Mouse (Mus musculus) monocyte, adult 59 days (primary cell): ENCODE results near the gene Prdx1. TPM values are rescaled to one million over a fixed set of nuclear protein-coding genes. Genes with fewer than 3 reads are reported as not detected.

ENCODE experiments used
- total RNA-seq, 2 experiments: library from RNA; stranded (reverse); gene quantifications; one replicate each; pipeline ENCODE4 v1.2.4; 2023

The Prdx1 gene
- 100 to 1,000 TPM; 290 to 366 TPM for total RNA-seq

GRCm38 (mm10) chr4:116685402-116686061, at the start of gene Prdx1:
Gene Prdx1, plus strand, starts transcription at chr4:116685544.

GRCm38 (mm10) chr4:116650924-116651796, 34.2 kb upstream of the Prdx1 start, which contains the start of gene Akr1a1:
Gene Akr1a1, minus strand, starts transcription at chr4:116651680.

GRCm38 (mm10) chr4:116708201-116708764, 22.9 kb downstream of the Prdx1 start, which contains the start of the genes Mmachc and Ccdc163:
Gene Mmachc, minus strand, starts transcription at chr4:116708406.
Gene Ccdc163, plus strand, starts transcription at chr4:116708509.

GRCm38 (mm10) chr4:116720343-116721097, 35.2 kb downstream of the Prdx1 start, which contains the start of gene Tesk2:
Gene Tesk2, plus strand, starts transcription at chr4:116720948.

Other genes with a start within 250 kb of the Prdx1 start
- 10 to 100 TPM; 15.4 to 22.0 TPM for gene Mast2, start 221.4 kb upstream of the Prdx1 start, total RNA-seq
- gene Ipp, start 178.0 kb upstream of the Prdx1 start, total RNA-seq: 1 to 10 TPM; 8.8 to 9.1 TPM
- gene Tmem69, start 129.6 kb upstream of the Prdx1 start, total RNA-seq: 10 to 100 TPM in 1 of 2 experiments, 1 to 10 TPM in 1; 9.0 to 11.8 TPM
- 10 to 100 TPM; 77.5 to 82.1 TPM for gene Gpbp1l1, start 127.9 kb upstream of the Prdx1 start, total RNA-seq
- gene Ccdc17, start 88.9 kb upstream of the Prdx1 start, total RNA-seq: 1 to 10 TPM; 7.9 to 8.1 TPM
- gene Nasp, start 57.6 kb upstream of the Prdx1 start, total RNA-seq: 10 to 100 TPM; 26.8 to 31.5 TPM
- gene Akr1a1, start 33.9 kb upstream of the Prdx1 start, total RNA-seq: 100 to 1,000 TPM; 454 to 549 TPM
- gene Mmachc, start 22.9 kb downstream of the Prdx1 start, total RNA-seq: 1 to 10 TPM; 2.5 to 4.1 TPM
- gene Ccdc163, start 23.0 kb downstream of the Prdx1 start, total RNA-seq: 10 to 100 TPM; 12.4 to 19.0 TPM
- gene Tesk2, start 35.4 kb downstream of the Prdx1 start, total RNA-seq: 10 to 100 TPM in 1 of 2 experiments, 1 to 10 TPM in 1; 9.7 to 11.5 TPM
- 10 to 100 TPM; 21.5 to 23.0 TPM for gene Toe1, start 122.1 kb downstream of the Prdx1 start, total RNA-seq
- 1 to 10 TPM; 3.3 to 3.6 TPM for gene Mutyh, start 122.2 kb downstream of the Prdx1 start, total RNA-seq
- gene Hpdl, start 136.2 kb downstream of the Prdx1 start, total RNA-seq: not detected
- gene Zswim5, start 191.8 kb downstream of the Prdx1 start, total RNA-seq: not detected